Comparison of ENCODE assay signal across 8 mouse cellular contexts in genomic region chr9:121285341-121286324, GRCm38 (mm10). TPM values are rescaled to one million over a fixed set of nuclear protein-coding genes. Genes with fewer than 3 reads are reported as not detected.
DNase-seq lines count a peak whose midpoint lies in the region; ATAC-seq and TF ChIP-seq lines count a peak whose summit lies in the region.

No protein-coding gene starts in this region.

- H3K9me3 ChIP-seq in intestine, embryonic 15.5 days = no peaks in the 10 kb centered on the region
- H3K9me3 ChIP-seq in liver, embryonic 15.5 days (replicated peaks) = no peaks in the 10 kb centered on the region; the same call in 1 of the 2 replicates

- peak; percentile 51 for DNase-seq in 416B (ENCODE audit: low read depth)
- peak; percentile 83 for DNase-seq in MN1 (ENCODE audit: low spot score)
- DNase-seq in natural killer cell, adult 2 months (ENCODE audit: low spot score in 2 of 2) = peak; percentile 82 to 85
- peak; percentile 81 for DNase-seq in testis, postnatal 10 days (ENCODE audit: low spot score)

- peak; percentile 89 for ATAC-seq in granulocyte monocyte progenitor cell, adult 5-6 weeks (replicated peaks; ENCODE audit: poor library complexity, severe bottlenecking)
- peak; percentile 93 for ATAC-seq in intestine, embryonic 15.5 days
- peak; percentile 85 for ATAC-seq in liver, embryonic 15.5 days (ENCODE audit: insufficient read depth)

- no peak overlapping the region for H3K27ac ChIP-seq in cortical plate, adult 2 months (ENCODE audit: insufficient read depth, low read length)
- peak overlapping the region; percentile 45 for H3K27ac ChIP-seq in intestine, embryonic 15.5 days
- H3K27ac ChIP-seq in liver, embryonic 15.5 days (replicated peaks) = peak overlapping the region; percentile 76

- no peaks in the 10 kb centered on the region for H3K4me1 ChIP-seq in cortical plate, adult 2 months (ENCODE audit: control insufficient read depth, insufficient read depth, low read length)
- peaks cover 3% of the 10 kb centered on the region; the same call in 1 of the 2 replicates for H3K4me1 ChIP-seq in intestine, embryonic 15.5 days (replicated peaks)
- H3K4me1 ChIP-seq in liver, embryonic 15.5 days (replicated peaks) = peaks cover 18% of the 10 kb centered on the region

- H3K36me3 ChIP-seq in intestine, embryonic 15.5 days = peaks cover 2% of the 10 kb centered on the region; the same call in 1 of the 2 replicates
- H3K36me3 ChIP-seq in liver, embryonic 15.5 days (replicated peaks) = no peaks in the 10 kb centered on the region

- peak overlapping the region; percentile 67 for H3K4me2 ChIP-seq in intestine, embryonic 15.5 days (replicated peaks)
- H3K4me2 ChIP-seq in liver, embryonic 15.5 days = peak overlapping the region; percentile 82

- 13% methylated on average over 29 of the region's 29 CpGs for WGBS in intestine, embryonic 15.5 days
- WGBS in liver, embryonic 15.5 days (ENCODE audit: insufficient replicate concordance) = 19% methylated on average over 29 of the region's 29 CpGs

- TF ChIP-seq CTCF in cortical plate, adult 2 months (IDR thresholded peaks at IDR 0.05; ENCODE audit: extremely low read depth, insufficient read depth, low read length) = no peak

- H3K9ac ChIP-seq in intestine, embryonic 15.5 days = peak overlapping the region; percentile 42
- H3K9ac ChIP-seq in liver, embryonic 15.5 days = peak overlapping the region; percentile 51

- no peaks in the 10 kb centered on the region for H3K27me3 ChIP-seq in intestine, embryonic 15.5 days (replicated peaks)
- no peaks in the 10 kb centered on the region for H3K27me3 ChIP-seq in liver, embryonic 15.5 days

- peak overlapping the region; percentile 69 for H3K4me3 ChIP-seq in cortical plate, adult 2 months (ENCODE audit: insufficient read depth, low read length)
- peak overlapping the region; percentile 47 for H3K4me3 ChIP-seq in intestine, embryonic 15.5 days (replicated peaks)
- peak overlapping the region; percentile 60 for H3K4me3 ChIP-seq in liver, embryonic 15.5 days (replicated peaks)

- no peak for TF ChIP-seq POLR2A in cortical plate, adult 2 months (IDR thresholded peaks at IDR 0.05; ENCODE audit: extremely low read depth, insufficient read depth, low read length)

RNA-seq across cellular contexts. Expression of gene Ulk4, which starts 8.6 kb away (rescaled TPM):
- 6.7 and 7.3 TPM in 2 replicates for polyA plus RNA-seq in cortical plate, adult 2 months (2012; rRNA removed)
- 1.4 TPM in 1 of 2 replicates, not detected in the other for total RNA-seq in granulocyte monocyte progenitor cell, adult 5-6 weeks (2014; fragmentation: Nextera tagmentation)
- total RNA-seq in granulocyte monocyte progenitor cell, adult 5-6 weeks (2017) = 2.6 and 3.2 TPM in 2 replicates
- 140 and 150 TPM in 2 replicates for polyA plus RNA-seq in intestine, embryonic 15.5 days (2015; fragmentation: Nextera tagmentation; extraction: Ambion mirVana)
- 32.4 and 32.8 TPM in 2 replicates for polyA plus RNA-seq in liver, embryonic 15.5 days (2015; fragmentation: Nextera tagmentation; extraction: Ambion mirVana)

RNA-seq across cellular contexts. Expression of gene Trak1, which starts 11.7 kb away (rescaled TPM):
- polyA plus RNA-seq in cortical plate, adult 2 months (2012; rRNA removed) = 139 and 140 TPM in 2 replicates
- 29.7 and 42.5 TPM in 2 replicates for total RNA-seq in granulocyte monocyte progenitor cell, adult 5-6 weeks (2014; fragmentation: Nextera tagmentation)
- total RNA-seq in granulocyte monocyte progenitor cell, adult 5-6 weeks (2017) = 15.9 and 25.3 TPM in 2 replicates
- polyA plus RNA-seq in intestine, embryonic 15.5 days (2015; fragmentation: Nextera tagmentation; extraction: Ambion mirVana) = 20.9 and 26.5 TPM in 2 replicates
- 4.2 and 4.8 TPM in 2 replicates for polyA plus RNA-seq in liver, embryonic 15.5 days (2015; fragmentation: Nextera tagmentation; extraction: Ambion mirVana)
